Mouse (Mus musculus) limb, embryonic 13.5 days (tissue): ENCODE data around the gene Ino80. TPM values are rescaled to one million over a fixed set of nuclear protein-coding genes. Genes with fewer than 3 reads are reported as not detected.
"Not testable (repeated sequence)": the region's sequence is repeated elsewhere in the genome, so short reads cannot be mapped to it uniquely, and the experiment has no call there.

Experiments
- ATAC-seq: fragments of 200-750 bp; cut with Nextera tagmentation; 2 replicates; pipeline ENCODE4 v1.8.0; 2017; ENCODE audit warnings: low read depth, moderate number of reproducible peaks, moderate TSS enrichment; ENCODE audit not compliant: low FRiP score
- H3K27ac ChIP-seq: fragments of 300-500 bp; sonication (generic); 2 replicates; pipeline ENCODE4 v1.5.1; 2015; ENCODE audit warnings: inconsistent platforms, mild to moderate bottlenecking, moderate library complexity
- H3K27me3 ChIP-seq: fragments of 300-500 bp; sonication (generic); 2 replicates; pipeline ENCODE4 v1.6.1; 2015; ENCODE audit warnings: mild to moderate bottlenecking, inconsistent platforms
- H3K36me3 ChIP-seq: fragments of 300-500 bp; sonication (generic); 2 replicates; pipeline ENCODE4 v1.6.1; 2015; ENCODE audit warnings: inconsistent platforms, mild to moderate bottlenecking, moderate library complexity
- H3K4me1 ChIP-seq: fragments of 300-500 bp; sonication (generic); 2 replicates; pipeline ENCODE4 v1.6.1; 2015; ENCODE audit warnings: inconsistent platforms
- H3K4me2 ChIP-seq: fragments of 300-500 bp; sonication (generic); replicated peaks from 2 replicates; pipeline ENCODE4 v1.6.1; 2015; ENCODE audit warnings: inconsistent platforms, mild to moderate bottlenecking, moderate library complexity
- H3K4me3 ChIP-seq: fragments of 300-500 bp; sonication (generic); 2 replicates; pipeline ENCODE4 v1.5.1; 2015; ENCODE audit warnings: moderate library complexity, mild to moderate bottlenecking, inconsistent platforms
- H3K9ac ChIP-seq: fragments of 300-500 bp; sonication (generic); 2 replicates; pipeline ENCODE4 v1.6.1; 2015; ENCODE audit warnings: mild to moderate bottlenecking, inconsistent platforms
- H3K9me3 ChIP-seq: fragments of 300-500 bp; sonication (generic); 2 replicates; pipeline ENCODE4 v1.6.1; 2016; ENCODE audit warnings: inconsistent platforms
- WGBS: fragments of 180-500 bp; shearing (Covaris S2); methylation state at CpG from one replicate; pipeline ENCODE4 v1.1.7; 2015; 5-methylcytosine and 5-hydroxymethylcytosine counted together
- polyA plus RNA-seq: library from polyadenylated mRNA; unstranded; fragments of >200 nt; fragmentation: Nextera tagmentation; extraction: Ambion mirVana; gene quantifications from 2 replicates; pipeline ENCODE4 v1.2.1, GENCODE M21; 2015

Ino80 gene
- 4.2 and 4.5 TPM in 2 replicates for polyA plus RNA-seq

- ATAC-seq, result peak; percentile 94
- Histone ChIP-seq H3K27ac (peak within 1 kb of the TSS; percentile 98), H3K9me3 (no peaks in the 10 kb centered on the region), H3K4me1 (peaks cover 17% of the 10 kb centered on the region), H3K9ac (peak within 1 kb of the TSS; percentile 95), H3K27me3 (no peaks in the 10 kb centered on the region), H3K4me2 (peak within 1 kb of the TSS; percentile 80), H3K36me3 (peaks cover 10% of the 10 kb centered on the region; the same call in 1 of the 2 replicates), H3K4me3 (peak within 1 kb of the TSS; percentile 88)
- WGBS, result under 1% methylated on average over 71 of the region's 72 CpGs
Measured at GRCm38 (mm10) chr2:119477571-119478396, at the start of gene Ino80. Gene Ino80, minus strand, starts transcription at chr2:119477687.

DNA sequence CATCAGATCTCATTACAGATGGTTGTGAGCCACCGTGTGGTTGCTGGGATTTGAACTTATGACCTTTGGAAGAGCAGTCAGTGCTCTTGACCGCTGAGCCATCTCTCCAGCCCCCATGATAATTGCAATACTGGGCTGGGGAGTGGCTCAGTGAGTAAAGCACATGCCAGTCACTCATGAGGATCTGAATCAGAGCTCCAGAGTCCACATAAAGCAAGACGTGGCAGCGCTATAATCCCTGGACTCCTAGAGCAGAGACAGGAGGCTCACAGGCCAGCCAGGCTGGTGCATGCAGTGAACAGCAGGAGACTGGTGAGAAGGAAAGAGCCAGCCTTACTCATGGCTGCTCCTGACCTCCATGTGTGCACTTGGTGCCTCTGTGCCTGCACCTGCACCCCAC, 47.9 kb upstream of the Ino80 start:
- H3K27me3 ChIP-seq, result no peaks in the 10 kb centered on the region
- ATAC-seq, result no peak
- no peak overlapping the region for H3K4me2 ChIP-seq
- H3K9me3 ChIP-seq, result no peaks in the 10 kb centered on the region
- no peak overlapping the region for H3K4me3 ChIP-seq
- H3K27ac ChIP-seq, result no peak overlapping the region
- H3K4me1 ChIP-seq, result no peaks in the 10 kb centered on the region
- H3K9ac ChIP-seq, result no peak overlapping the region
- H3K36me3 ChIP-seq, result no peaks in the 10 kb centered on the region
- 47% methylated on average over 4 of the region's 4 CpGs for WGBS

DNA sequence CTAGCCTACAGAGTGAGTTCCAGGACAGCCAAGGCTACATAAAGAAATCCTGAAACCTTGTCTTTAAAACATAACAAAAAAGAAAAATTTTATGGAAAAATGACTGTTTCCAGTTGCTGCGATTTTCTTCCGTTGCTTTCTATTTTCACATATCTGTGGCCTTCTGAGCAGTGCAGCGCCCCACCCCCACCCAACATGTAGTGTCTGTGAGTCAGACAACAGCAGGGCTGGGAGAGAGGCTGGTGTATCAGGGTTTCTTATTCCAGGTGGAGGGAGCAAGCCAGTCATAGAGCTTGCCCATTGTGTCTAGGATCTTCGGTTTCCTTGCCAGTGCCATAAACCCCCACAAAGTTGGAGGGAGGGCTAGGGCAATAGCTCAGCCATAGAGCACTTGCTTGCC, 46.3 kb upstream of the Ino80 start:
- no peak overlapping the region for H3K4me2 ChIP-seq
- H3K9ac ChIP-seq, result no peak overlapping the region
- H3K9me3 ChIP-seq, result no peaks in the 10 kb centered on the region
- no peak for ATAC-seq
- H3K36me3 ChIP-seq, result no peaks in the 10 kb centered on the region
- WGBS, result 70% methylated on average over 4 of the region's 4 CpGs
- no peaks in the 10 kb centered on the region for H3K27me3 ChIP-seq
- no peaks in the 10 kb centered on the region for H3K4me1 ChIP-seq
- no peak overlapping the region for H3K4me3 ChIP-seq
- no peak overlapping the region for H3K27ac ChIP-seq

GRCm38 (mm10) chr2:119520550-119520949, 43.1 kb upstream of the Ino80 start:
- no peaks in the 10 kb centered on the region for H3K9me3 ChIP-seq
- no peaks in the 10 kb centered on the region for H3K36me3 ChIP-seq
- no peak overlapping the region for H3K4me2 ChIP-seq
- ATAC-seq, result no peak
- no peaks in the 10 kb centered on the region for H3K4me1 ChIP-seq
- H3K9ac ChIP-seq, result no peak overlapping the region
- no peak overlapping the region for H3K4me3 ChIP-seq
- no peak overlapping the region for H3K27ac ChIP-seq
- WGBS, result 73% methylated on average over 7 of the region's 7 CpGs
- H3K27me3 ChIP-seq, result no peaks in the 10 kb centered on the region

- H3K36me3 ChIP-seq, result no peaks in the 10 kb centered on the region
- H3K9me3 ChIP-seq, result no peaks in the 10 kb centered on the region
- no peaks in the 10 kb centered on the region for H3K27me3 ChIP-seq
- H3K4me2 ChIP-seq, result no peak overlapping the region
- H3K4me1 ChIP-seq, result no peaks in the 10 kb centered on the region
- H3K9ac ChIP-seq, result no peak overlapping the region
- ATAC-seq, result no peak
- no peak overlapping the region for H3K4me3 ChIP-seq
- H3K27ac ChIP-seq, result no peak overlapping the region
- WGBS, result 36% methylated on average over 5 of the region's 5 CpGs
Measured at GRCm38 (mm10) chr2:119516811-119517210, 39.3 kb upstream of the Ino80 start.

GRCm38 (mm10) chr2:119514026-119514522, 36.6 kb upstream of the Ino80 start:
- H3K4me1 ChIP-seq, result no peaks in the 10 kb centered on the region
- H3K4me3 ChIP-seq, result no peak overlapping the region
- 80% methylated on average over 3 of the region's 3 CpGs for WGBS
- H3K27ac ChIP-seq, result no peak overlapping the region
- ATAC-seq, result no peak
- no peaks in the 10 kb centered on the region for H3K9me3 ChIP-seq
- H3K27me3 ChIP-seq, result no peaks in the 10 kb centered on the region
- no peaks in the 10 kb centered on the region for H3K36me3 ChIP-seq
- H3K4me2 ChIP-seq, result no peak overlapping the region
- H3K9ac ChIP-seq, result no peak overlapping the region

DNA sequence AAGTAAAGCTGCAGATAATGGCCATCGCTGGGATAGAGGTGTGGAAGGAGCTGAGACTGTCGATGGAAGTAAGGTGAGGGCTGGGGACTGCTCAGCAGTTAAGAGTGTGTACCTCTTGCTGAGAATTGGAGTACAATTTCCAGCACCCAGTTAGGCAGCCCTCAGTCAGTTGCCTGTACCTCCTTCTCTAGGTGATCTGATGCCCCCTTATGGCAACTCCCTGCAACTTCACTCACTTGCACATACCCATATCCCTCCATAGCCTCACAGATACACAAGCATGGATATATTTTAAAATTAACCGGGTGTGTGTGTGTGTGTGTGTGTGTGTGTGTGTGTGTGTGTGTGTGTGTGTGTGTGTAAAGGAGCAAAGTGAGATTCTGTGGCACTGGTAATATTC, 34.8 kb upstream of the Ino80 start:
- H3K27ac ChIP-seq, result no peak overlapping the region
- no peak overlapping the region for H3K4me3 ChIP-seq
- no peak overlapping the region for H3K9ac ChIP-seq
- WGBS, result 84% methylated on average over 3 of the region's 3 CpGs
- H3K36me3 ChIP-seq, result no peaks in the 10 kb centered on the region
- H3K4me1 ChIP-seq, result no peaks in the 10 kb centered on the region
- H3K4me2 ChIP-seq, result no peak overlapping the region
- H3K9me3 ChIP-seq, result no peaks in the 10 kb centered on the region
- no peaks in the 10 kb centered on the region for H3K27me3 ChIP-seq
- no peak for ATAC-seq

DNA sequence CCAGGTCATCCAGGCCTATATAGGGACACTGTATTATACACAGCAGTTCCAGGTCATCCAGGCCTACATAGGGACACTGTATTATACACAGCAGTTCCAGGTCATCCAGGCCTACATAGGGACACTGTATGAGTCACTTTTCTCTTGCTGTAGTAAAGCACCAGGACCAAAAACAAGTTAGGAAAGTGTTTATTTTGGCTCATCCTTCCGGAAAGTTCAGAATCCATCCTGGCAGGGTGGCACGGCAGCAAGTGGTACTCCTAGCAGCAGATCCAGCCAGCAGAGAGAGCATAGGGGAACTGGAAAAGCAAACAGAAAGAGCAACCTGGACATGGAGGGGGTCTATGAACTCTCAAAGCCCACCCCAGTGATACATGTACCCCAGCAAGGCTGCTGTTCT, 33.4 kb upstream of the Ino80 start:
- WGBS, result 84% methylated on average over 2 of the region's 2 CpGs
- no peaks in the 10 kb centered on the region for H3K9me3 ChIP-seq
- no peak overlapping the region for H3K4me2 ChIP-seq
- H3K4me3 ChIP-seq, result no peak overlapping the region
- H3K4me1 ChIP-seq, result no peaks in the 10 kb centered on the region
- no peaks in the 10 kb centered on the region for H3K27me3 ChIP-seq
- ATAC-seq, result no peak
- H3K9ac ChIP-seq, result no peak overlapping the region
- H3K36me3 ChIP-seq, result no peaks in the 10 kb centered on the region
- no peak overlapping the region for H3K27ac ChIP-seq

DNA sequence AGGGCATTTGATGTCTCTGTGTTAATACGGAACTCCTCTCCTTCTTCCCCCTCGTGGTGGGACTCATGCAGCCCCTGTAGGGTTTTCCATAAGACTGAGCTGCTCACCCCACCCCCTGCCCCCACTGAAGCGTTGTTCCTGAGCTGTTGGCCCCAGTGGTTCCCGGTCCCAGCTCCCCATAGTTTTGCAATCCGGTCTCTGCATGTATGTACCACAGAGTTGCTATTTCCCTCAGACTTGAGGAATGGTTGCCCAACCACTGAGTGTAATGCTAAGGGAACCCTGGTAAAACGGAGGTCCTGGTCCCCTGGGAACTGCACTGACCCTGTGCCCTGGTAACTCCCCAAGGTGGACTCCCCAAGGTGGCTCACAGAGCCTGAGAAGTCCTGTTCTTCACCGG, 31.0 kb upstream of the Ino80 start:
- H3K27ac ChIP-seq, H3K27me3 ChIP-seq, H3K4me1 ChIP-seq, H3K4me3 ChIP-seq, ATAC-seq, H3K9me3 ChIP-seq, H3K9ac ChIP-seq, H3K4me2 ChIP-seq, H3K36me3 ChIP-seq: not testable (repeated sequence)
- 63% methylated on average over 7 of the region's 7 CpGs for WGBS

- no peak overlapping the region for H3K9ac ChIP-seq
- H3K27me3 ChIP-seq, result no peaks in the 10 kb centered on the region
- no peak overlapping the region for H3K4me2 ChIP-seq
- ATAC-seq, result no peak
- no peak overlapping the region for H3K27ac ChIP-seq
- H3K9me3 ChIP-seq, result no peaks in the 10 kb centered on the region
- no peaks in the 10 kb centered on the region for H3K4me1 ChIP-seq
- no peaks in the 10 kb centered on the region for H3K36me3 ChIP-seq
- H3K4me3 ChIP-seq, result no peak overlapping the region
Measured at GRCm38 (mm10) chr2:119507108-119507507, 29.6 kb upstream of the Ino80 start.

DNA sequence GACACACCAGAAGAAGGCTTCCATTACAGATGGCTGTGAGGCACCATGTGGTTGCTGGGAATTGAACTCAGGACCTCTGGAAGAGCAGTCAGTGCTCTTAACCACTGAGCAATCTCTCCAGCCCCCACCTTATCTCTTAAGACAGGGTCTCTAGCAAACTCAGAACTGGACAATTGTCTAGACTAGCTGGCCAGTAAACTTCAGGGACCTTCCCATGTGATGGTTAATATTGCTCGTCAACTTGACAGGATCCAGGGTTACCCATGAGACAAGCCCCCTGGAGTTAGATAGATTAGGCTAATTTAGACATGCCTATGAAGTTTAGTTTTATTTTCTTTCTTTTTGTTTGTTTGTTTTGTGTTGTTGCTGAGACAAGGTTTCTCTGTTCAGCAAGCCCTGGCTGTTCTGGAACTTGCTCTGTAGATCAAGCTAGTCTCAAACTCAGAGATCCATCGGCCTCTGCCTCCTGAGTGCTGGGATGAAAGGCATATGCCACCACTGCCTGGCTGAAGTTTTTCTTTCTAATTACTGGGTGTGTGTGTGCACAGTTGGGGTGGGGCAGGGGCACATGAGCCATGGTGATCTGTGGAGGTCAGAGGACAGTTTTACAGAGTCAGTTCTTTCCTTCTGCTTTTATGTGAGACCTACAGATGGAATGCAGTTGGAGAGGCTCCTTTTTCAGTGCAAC, 23.6 kb upstream of the Ino80 start:
- Histone ChIP-seq H3K36me3 (no peaks in the 10 kb centered on the region), H3K9ac (no peak overlapping the region), H3K4me1 (no peaks in the 10 kb centered on the region), H3K9me3 (no peaks in the 10 kb centered on the region), H3K4me2 (no peak overlapping the region), H3K27ac (no peak overlapping the region), H3K4me3 (no peak overlapping the region), H3K27me3 (no peaks in the 10 kb centered on the region)
- WGBS, result 81% methylated on average over 2 of the region's 2 CpGs
- ATAC-seq, result no peak

DNA sequence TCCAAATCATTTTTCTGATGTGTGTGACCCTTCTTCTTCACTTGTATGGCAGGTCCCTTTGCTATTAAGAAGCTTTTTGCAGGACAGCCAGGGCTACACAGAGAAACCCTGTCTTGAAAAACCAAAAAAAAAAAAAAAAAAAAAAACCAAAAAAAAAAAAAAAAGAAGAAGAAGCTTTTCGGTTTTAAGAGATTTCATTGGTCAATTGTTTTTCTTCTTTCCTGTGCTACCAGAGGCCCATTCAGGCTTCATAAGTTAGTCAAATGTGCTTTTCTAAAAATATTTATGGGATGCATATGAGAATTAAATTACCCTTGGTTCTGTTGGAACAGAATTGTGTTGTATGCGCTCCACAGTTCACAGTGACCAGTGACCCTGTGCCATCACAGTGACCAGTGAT, 21.4 kb upstream of the Ino80 start:
- Histone ChIP-seq H3K9me3 (no peaks in the 10 kb centered on the region), H3K4me2 (no peak overlapping the region), H3K27me3 (no peaks in the 10 kb centered on the region), H3K9ac (no peak overlapping the region), H3K27ac (no peak overlapping the region), H3K4me3 (no peak overlapping the region), H3K4me1 (no peaks in the 10 kb centered on the region), H3K36me3 (no peaks in the 10 kb centered on the region)
- 90% methylated on average over 2 of the region's 2 CpGs for WGBS
- no peak for ATAC-seq
